Mouse (Mus musculus) natural killer cell, adult 2 months (primary cell): ENCODE results near the gene Apoc2.
A peak's percentile ranks its signal among the peaks of the same experiment; 100 is the strongest.
"Not testable (repeated sequence)": the region's sequence is repeated elsewhere in the genome, so short reads cannot be mapped to it uniquely, and the experiment has no call there.

Source experiments
- DNase-seq, 2 experiments: peaks; one replicate each; pipeline ENCODE4 v3.0.0; 2022; ENCODE audit warnings: low spot score in 2 of 2

Gene Apoc2

DNA sequence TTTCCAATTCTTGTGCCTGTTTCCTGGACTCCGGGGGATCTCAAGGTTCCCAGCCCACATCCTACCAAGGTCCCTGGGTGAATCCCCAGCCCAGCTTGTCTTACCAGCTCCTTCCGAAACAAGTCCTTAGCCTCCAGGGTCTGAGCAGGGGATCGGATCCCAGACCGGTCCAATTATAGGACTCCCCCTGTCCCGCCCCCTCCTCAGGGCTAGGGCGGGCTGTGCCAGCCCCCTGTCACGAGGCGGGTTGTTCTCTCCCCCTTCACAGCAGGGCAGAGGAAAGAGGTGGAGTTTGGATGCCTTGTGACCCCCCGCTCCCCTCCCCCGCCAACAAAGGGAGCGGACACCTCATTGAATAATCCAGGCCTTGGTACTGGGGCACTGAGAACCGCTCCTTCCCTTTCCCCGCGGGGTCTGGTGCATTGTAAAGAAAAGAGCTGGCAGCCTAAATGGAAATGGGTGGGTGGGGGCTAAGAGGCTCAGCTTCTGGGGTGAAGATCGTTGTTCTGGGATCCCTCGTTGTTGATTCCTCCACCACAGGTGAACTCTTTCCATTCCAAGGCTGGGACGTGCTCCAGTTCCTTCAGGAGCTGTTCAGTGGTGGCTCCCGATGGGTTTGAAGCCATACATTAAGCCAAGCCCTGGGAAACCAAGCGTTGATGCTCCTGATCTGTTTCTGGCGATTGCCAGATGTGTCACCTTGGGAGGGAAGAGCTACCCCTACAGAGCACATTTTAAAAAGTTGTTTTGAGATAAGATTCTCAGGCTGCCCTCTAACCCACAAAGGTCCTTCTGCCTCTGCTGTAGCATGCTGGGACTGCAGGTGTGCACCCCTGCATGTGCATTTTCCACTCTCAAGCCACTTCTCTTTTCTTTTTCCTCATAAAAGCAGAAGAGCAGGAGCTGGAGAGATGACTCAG is 21.4 kb upstream of the Apoc2 start, which contains the start of gene Apoe:
TSS of gene Apoe (minus strand) at position 282 of the 920 bp plus-strand sequence.
- peak in 1 of 2 experiments; percentile 16 for DNase-seq

DNA sequence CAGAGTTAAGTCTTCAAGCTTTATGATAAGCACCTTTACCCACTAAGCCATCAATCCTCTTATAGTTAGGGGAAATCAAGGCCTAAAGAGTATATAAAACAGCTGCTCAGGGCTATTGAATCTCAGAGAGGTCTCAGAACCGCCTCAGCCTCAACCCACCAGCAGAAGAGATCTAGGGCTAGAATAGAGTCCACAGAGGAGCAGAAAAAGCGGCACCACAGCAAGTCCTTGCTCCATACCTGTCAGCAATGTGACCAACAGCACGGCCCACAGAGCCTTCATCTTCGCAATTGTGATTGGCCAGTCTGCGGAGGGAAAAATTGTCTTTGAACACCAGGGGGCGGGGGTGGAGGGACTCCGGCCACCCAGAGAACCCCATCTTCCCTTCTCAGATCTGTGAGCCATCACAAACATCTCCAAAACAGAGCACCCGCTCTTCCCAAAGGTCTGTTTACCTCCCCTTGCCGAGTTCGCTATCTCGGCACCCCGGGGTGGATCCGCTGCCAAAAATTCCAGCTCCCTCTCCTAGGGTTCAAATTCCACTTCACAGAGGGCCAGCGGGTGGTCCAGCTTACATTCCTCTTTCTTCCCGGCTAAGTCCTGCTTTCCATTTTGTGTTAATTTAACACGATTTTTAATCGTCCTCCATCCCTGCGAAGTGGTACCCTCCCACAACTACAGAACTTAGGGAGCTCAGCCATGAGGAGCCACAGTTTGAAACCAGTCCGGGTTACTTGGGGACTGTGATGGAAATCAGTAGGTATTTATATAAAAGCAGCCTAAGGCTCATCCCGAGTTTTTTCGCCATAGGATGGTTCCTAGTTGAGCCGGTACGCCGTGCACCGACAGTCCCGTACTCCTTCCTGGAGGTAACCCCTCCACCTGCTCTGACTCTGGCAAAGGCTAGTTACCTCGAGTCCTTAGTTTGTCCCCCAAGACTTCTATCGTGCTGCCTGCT is 20.5 kb upstream of the Apoc2 start:
- no peak for DNase-seq

DNA sequence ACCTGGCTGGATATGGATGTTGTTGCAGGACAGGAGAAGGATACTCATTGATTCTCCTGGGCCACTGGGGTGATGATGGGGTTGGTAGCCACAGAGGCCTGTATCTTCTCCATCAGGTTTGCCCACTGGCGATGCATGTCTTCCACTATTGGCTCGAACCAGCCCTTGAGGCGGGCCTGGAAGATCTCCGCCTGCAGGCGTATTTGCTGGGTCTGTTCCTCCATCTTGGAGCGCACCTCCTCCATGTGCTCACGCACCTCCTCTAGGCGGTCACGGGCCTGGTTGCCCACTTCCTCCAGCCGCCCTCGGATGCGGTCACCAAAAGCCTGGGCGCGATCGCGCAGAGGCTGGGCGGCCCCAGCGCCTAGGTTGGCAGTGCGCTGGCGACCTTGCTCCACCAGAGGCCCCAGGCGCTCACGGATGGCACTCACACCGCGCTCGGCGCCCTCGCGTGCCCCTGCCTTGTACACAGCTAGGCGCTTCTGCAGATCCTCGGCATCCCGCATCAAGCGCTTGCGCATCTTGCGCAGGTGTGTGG is 18.7 kb upstream of the Apoc2 start:
- DNase-seq, result no peak

DNA sequence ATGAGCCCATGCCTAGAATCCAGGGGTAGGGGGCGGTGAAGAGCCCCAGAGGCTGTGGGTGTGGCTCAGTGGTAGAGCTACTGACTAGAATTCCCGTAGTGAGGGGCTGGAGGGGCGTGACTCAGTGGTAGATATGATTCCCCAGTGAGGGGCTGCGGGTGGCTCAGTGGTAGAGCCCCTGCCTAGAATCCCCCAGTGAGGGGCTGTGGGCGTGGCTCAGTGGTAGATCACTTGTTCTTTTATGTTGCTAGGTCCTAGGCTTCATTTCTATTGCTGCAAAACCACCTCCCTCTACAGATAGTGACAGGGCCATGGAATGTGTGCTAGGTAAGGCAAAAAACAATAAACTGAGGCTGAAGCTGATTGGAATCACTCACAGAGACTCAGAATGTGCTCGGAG is 18.1 kb upstream of the Apoc2 start:
- no peak for DNase-seq

DNA sequence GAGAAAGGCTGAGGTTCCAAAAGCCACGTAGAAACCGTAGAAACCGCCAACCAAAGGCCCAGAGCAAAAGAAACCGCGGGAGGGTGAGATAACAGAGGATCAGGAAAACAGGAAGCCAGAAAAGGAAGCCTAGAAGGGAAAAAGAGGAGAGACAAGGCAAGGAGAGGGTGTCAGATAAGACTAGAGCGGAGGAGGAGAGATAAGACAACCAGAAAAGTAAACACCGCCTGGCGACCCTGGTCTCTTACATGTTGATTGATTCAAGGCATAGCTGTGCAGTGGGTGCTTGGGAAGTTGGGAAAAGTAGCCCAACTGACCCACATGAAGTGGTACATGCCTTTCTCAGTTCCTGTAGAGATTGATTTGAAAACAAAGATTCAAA is 17.5 kb upstream of the Apoc2 start:
- no peak for DNase-seq

DNA sequence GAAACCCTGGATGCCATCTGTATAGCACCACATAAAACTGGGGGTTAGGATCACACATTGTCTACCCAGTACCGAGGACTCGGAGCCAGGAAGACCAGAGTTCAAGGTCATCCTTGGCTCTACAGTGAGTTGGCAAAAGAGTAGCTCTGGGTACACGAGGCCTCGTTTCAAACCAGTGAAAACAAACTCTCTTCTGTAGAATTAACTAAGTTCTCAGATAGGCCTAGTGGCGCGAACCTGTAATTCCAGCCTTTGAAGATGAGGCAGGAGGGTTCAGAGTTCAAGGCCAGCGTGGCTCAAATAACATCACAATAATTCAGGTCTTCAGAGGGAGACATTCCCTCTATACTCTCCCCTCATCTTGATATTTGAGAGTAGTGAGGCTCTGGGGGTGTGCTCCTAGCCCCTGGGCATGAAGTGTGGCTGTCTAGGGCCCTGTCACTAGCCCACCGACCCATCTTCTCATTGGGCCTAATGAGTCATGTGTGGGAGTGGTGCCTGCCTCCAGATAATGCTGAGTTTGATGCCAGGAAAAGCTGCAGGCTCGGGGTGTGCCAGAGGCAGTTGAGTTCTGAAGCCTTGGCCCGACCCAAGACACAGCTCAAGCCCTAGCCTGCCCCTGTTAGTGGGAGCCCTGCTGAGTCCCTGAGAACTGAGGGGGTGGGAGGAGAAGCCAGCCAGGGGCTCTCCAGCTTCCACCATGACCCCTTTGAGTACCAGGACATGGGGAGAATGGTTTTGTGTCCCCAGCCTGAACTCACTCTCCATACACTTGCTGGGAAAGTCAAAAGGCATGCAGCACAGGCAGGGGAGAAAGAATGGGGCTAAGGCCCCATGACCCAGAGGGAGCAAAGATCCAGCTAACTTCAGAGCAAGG is 16.8 kb upstream of the Apoc2 start:
- no peak for DNase-seq

DNA sequence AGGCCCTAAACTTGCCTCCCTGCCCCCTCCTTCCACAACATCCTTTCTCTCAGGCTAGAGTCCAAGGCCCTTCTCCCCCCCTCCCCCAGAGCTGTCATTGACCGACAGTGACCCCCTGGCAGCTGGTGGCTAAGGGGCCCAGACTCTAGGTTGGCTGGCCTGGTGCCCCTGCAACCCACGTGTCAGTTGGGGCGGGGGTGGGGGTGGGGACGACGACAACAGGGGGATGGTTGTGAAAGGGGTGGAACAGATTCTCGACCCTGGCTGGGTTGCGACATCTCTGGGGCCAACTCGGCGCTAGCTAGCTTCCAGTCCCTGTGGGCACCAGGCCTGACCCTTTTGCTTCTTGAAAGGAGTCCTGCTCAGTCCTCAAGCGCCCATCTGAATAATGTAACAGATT is 15.7 kb upstream of the Apoc2 start:
- no peak for DNase-seq

DNA sequence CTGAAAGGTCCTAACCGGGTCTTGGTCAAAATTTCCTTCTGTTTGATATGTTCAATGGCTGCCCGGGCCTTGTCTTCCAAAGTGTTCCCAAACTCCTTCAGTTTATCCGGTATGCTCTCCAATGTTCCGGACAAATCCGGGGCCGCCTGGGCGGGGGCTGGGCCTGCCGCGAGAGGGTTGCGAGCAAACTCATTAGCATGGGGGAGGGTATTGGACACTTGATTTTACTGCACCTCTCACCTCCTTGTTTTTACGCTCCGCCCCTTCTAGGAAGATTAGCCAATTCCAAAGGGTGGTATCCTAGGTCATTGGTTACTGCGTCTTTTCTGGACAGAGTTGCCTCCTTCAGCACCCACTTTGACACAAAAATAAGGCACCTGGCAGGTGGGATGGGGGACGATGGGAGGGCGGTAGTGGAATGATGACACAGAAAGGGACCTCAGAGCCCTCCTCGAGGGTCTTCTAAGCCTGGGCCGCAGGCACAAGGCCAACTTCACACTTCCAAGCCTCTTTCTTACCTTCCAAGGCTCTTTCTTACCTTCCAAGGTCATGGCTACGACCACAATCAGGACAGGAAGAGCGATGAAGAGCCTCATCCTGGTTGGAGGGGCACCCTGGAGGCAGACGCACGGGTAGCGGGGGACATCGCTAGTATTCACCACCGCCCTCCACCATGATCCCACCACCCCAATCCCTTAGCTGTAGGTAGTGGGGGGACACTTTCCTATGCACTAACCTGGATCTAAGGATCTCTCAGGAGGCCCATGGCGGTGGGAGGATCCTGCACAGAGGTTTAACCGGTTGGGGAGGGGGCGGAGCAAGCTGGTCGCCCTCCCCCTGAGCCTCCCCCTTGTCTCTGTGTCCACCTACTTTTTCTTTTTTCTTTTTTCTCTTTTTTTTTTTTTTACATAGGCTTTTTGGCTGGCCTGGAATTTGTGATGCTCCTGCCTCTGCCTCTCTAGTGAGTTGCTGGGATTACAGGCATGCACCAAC is 14.4 kb upstream of the Apoc2 start, which contains the start of gene Apoc1:
TSS of gene Apoc1 (minus strand) at position 788 of the 993 bp plus-strand sequence.
- DNase-seq, result no peak

DNA sequence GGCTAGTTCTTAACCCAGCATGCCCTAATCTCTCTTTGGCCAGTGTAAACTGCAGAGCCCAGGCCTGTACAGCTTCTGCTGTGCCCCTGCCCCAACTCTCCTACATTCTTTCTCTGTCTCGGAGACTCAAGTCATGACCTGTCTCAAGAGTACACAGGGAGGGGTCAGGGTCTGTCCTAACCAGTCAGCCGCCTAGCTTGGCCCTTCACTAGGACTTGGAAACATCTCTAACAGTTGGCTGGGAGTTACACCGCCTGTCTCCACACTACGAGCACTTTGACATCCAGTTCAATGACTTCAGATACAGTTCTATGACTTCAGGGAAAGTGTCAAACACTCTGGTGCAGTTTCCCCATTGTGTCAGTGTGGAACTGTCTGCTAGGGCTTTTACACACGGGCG is 13.7 kb upstream of the Apoc2 start:
- no peak for DNase-seq

DNA sequence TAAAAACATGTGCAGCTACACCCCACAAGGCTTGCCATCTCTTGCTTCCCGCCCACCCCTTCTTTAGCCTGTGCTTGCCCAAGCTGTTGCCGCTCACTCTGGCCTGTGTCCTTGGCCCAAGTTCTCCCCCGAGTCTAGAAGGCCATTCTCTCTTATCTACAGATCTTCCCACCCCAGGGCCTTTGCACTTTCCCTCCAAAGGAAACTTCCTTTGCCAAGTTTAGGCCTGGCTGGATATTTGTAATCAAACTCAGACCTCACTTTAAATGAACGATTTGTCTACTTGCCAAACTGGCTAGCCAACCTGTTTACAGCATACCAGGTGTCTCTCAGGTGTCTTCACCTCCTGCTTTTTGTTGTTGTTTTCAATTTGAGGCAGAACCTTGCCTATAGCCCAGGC is 13.1 kb upstream of the Apoc2 start:
- DNase-seq, result no peak

DNA sequence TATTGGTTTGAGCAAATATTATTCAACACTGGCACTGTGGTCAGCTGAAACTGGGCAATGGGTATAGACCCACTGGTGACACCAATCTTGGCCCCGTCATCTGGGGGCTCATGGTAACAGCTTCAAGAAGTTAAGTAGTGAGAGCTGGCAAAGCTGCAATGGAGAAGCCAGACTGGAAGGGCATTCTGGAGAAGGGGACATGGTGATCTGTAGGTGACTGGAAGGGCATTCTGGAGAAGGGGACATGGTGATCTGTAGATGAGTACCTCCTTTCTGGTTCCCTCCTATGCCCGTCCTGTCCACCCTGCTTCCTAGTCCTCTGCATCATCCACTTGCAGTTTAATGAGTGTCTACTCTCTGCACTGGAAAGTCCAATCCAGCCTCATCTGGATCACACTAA is 10.9 kb upstream of the Apoc2 start:
- no peak for DNase-seq

DNA sequence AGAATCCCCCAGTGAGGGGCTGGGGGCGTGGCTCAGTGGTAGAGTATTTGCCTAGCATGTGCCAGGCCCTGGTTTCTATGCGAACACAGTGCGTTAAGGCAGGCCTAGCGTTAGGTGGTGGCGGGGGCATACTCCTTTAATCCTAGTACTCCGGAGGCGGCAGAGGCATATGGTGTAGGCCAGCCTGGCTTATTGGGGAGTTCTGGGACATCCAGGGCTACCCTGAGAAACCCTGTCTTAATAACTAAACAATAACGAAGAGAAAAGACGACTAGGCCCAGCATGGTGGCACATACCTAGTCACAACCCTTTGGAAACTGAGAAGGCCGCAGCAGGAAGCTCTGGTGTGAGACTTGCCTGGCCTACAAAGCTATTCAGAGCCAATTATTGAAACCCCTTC is 10.4 kb upstream of the Apoc2 start:
- DNase-seq, result no peak

DNA sequence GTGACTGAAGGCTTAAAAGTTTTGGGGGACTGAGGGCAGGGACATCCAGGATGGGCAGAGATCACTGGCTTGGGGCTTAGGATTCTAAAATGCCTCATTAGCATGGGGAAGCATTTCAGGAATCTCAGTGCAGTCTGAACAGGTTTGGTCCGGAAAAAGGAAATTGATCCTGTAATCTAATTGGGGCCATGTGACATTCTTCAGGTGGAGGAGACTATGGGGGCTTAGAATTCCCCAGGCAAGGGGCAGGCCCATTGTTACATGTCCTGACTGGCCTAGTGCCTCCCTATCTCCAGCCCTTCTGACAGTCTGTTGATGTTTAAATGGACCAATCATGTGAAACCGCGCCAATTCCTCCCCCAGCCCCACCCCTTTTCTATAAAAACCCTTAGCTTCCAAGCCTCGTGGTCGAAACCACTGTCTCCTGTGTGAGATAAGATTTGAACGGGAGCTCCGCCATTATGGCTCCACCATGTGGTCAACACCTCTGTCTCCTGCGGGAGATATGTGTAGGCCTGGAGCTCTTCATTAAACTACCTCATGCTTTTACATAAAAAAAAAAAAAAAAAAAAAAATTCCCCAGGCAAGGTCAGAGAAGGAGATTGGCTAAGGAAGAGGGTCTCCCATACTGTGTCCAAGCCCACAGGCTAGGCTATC is 9.3 kb upstream of the Apoc2 start:
- DNase-seq, result not testable (repeated sequence)

DNA sequence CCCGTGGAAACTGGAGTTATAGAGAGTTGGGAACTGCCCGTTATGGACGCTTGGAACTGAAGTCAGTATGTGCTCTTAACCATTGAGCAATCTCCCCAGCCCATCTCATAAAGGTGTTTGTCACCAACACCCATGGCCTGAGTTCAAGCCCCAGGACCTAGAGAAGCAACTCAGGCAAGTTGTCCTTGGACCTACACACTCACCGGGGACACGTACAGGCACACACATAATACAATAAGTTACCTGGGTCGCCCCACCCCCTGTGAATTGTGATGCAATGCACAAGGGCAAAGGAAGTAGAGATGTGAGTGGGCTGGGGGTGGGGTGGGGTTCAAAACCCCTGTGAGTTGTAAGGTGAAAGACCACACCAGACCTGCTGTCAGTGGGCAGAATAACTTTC is 8.8 kb upstream of the Apoc2 start:
- no peak for DNase-seq

DNA sequence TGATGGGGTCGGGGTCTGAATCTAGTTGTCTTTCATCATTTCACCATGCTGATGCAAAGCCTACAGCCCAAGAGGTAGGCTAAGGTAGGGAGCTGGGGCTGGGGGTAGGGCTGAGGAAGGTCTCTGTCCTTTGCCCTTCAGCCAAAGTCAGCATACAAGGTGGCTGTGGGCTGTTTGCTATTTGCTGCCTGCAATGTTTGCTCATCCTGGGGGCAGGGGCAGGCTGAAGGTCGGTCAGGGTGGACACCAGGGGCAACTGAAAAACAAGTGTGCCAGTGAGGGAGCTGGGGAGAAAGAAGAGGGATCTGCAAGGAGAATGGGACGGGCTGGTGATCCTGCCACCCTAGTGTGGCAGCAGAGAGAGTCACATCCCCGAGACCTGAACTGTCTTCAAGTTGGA is 7.6 kb upstream of the Apoc2 start:
- no peak for DNase-seq

DNA sequence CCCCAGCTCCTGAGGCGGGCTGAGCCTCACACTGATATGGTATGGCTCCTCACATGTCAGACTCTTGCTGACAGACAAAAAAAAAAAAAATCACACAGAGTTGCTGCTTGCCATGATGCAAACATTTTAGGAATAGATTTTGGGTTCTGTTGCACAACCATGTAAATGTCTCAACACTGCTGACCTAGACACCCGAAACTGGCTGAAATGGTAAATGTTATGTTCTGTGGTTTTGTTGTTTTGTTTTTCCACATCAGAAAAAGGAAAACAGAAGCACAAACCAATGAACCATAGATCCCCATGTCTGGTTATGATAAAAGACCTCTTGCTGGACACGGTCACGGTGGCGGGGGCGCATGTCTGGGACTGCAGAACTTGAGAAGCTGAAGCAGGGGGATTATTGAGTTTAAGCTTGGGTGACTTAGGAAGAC is 6.0 kb upstream of the Apoc2 start:
- peak in 1 of 2 experiments; percentile 53 for DNase-seq

DNA sequence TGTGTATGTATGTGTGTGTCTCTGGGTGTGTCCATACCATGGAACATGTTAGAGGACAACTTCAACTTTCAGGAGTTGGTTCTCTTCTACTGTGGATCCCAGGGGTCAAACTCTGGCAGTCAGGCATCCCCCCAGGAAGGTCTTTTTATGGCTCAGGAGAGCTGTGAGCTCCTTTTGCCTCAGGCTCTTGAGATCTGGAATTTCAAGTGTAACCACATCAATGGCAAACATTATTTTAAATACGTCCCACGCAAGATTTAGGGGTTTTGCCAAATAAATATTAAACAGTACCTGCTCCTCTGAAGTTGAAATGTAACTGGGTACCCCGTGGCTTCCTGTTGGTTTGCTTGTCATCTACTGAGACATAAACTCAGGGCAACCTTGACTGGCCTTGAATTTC is 5.2 kb upstream of the Apoc2 start:
- no peak for DNase-seq

DNA sequence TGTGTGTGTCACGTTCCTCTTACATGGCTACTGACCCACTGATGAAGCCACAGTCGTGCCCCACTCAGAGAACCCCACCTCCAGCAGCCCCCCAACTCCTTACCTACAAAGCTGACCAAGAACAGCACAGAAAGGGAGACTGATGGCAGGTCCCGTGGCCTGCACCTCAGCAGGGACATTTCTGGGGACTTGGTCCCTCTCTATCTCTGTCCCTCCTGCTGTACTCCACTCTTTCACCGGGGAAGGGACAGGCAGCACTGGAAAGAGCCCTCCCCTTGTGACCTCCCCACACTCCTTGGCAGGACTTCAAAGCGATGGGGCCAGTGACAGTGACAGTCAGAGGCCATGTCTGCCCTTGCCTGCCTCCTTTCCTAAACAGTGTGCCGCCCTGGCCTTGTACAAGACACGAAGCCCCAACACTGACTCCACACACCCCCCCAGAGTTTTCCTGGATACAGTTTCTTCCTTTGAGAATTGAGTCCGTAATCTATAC is 3.5 kb upstream of the Apoc2 start, which contains the start of the genes Gm44805 and Apoc4:
TSS of gene Gm44805 (minus strand) at position 222 of the 493 bp plus-strand sequence.
TSS of gene Apoc4 (minus strand) at position 278 of the 493 bp plus-strand sequence.
- no peak for DNase-seq

DNA sequence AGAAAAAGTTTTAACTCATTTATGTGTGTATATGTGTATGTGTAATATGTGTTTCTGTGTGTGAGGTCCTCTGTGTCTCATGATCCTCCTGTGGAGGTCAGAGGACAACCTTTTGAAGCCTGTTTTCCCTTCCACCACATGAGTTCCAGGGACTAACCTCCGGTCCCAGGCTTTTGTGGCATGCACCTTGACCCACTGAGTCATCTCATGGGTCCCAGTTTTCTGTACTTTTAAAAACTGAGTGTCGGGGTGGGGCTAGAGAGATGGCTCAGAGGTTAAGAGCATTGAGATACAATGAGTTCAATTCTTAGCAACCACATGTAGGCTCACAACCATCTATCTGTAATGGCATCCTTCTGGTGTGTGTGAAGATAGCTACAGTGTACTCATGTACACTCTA is 3.0 kb upstream of the Apoc2 start:
- DNase-seq, result no peak
